Mouse (Mus musculus): Measurements from ENCODE around the gene Tvp23b. TPM values are rescaled to one million over a fixed set of nuclear protein-coding genes. Genes with fewer than 3 reads are reported as not detected.

Gene Tvp23b
- polyA plus RNA-seq, 1 experiment: 18.5 TPM

DNA sequence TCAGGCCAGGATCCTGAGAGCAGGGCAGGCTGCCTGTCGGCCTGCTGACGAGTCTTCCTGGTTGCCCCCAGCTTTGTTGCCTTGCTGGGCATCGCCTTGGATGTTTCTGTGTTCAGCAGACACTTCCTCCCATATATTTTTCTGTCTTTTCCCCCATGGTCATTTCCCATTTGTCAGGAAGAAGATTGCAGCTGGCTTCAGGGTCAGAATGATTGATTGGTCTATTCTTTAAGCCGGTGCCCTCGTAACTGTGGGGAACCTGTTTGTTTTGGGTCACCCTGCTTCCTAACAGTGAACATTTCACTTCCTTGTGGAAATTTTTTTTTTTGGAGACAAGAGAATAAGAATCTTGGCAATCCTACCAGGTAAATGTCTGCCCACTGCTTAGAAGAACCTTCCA lies 6.1 kb downstream of the Tvp23b start:
- WGBS: 67% methylated on average over 5 of the region's 5 CpGs
- DNase-seq (ENCODE audit: low read depth, low spot score): no peak

DNA sequence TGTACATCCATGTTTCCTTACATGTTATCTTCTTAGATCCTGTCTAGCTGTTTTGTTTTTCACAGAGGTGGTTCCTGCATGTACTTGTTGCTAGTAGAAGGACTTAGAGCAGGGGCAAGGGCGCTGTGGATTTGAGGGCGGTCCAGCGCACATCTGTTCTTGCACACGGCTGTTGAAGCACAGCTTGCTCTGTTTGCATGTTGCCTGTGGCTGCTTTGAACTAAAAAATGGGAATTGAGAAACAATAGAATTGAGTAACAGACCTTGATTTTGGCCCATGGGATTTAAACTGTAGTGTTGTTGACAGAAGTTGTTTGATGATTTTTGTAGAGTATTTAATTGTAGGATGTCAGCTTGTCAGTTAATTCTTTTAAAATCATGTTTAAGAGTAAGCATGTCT lies 11.5 kb downstream of the Tvp23b start:
- DNase-seq (ENCODE audit: low read depth, low spot score): no peak
- WGBS: 88% methylated on average over 4 of the region's 4 CpGs

DNA sequence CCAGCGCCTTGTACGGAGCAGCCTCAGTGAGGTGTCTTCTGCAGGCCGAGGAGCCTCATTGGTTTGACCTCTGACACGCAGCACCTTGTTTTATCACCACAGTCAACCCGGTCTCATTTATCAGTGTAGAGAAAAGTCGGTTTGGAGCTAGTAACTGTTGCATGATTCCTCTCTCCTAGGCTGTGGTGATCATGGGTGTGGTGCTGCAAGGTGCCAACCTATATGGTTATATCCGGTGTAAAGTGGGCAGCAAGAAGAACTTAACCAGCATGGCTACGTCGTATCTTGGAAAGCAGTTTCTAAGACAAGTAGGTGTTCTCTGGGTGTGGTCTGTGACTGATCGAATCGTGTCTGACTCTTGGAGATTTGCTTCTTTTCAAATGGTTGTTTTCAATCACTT lies 12.5 kb downstream of the Tvp23b start:
- WGBS: 85% methylated on average over 11 of the region's 11 CpGs
- no peak for DNase-seq (ENCODE audit: low read depth, low spot score)

DNA sequence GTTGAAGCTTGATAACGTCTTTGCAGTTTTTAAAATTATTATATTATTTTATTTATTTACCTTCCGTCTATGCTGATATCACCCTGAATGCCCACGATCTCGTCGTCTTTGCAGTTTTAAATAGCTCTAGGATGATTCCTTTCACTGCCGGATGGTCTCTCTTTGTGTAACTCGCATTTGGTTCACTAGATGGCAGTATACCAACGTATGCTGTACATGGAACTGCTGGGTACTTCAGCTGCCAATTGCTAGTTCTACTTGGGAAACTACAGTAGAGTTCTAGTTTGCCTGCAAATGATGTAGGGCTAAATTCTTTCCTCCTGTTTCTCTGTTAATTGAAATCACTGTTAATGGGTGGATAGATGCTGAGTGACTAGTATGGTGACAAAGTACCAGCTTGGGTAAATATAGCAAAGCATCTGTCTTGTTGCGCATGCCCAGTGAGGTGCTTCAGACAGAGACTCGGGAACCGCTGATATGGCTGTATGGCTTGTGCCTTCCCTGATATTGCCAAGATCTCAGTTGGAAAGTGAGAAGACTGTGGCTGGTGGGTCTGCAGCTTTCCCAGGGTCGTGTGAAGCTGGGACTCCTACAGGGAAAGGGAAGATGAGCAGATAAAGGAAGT lies 22.6 kb downstream of the Tvp23b start:
- peak; percentile 48 for DNase-seq (ENCODE audit: low read depth, low spot score)
- 26% methylated on average over 12 of the region's 12 CpGs for WGBS

DNA sequence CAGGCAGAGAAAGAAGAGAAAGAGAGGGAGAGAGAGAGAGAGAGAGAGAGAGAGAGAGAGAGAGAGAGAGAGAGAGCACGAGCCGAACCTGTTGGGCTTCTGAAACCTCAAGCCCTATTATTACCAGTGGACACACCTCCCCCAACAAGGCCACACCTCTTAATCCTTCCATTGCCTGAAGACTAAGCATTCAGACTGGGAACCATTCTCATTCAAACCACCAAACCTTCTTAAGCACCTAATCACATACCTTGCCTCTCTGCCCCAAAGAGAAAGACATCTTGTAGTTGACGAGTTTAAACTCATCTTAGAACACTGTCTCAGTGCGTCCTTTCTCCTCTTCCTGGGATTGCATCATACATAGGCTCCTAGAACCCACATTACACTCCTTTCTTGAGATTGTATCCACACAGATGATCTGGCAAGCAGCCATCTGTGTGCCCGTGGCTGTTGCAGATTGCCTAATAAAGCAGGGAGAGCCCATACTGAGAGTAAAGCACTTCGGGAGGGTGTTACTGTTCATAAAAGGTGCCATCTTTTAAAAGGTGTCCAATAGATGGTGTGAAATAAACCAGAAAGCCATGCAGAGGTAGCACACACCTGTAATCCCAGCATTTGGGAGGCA lies 24.7 kb downstream of the Tvp23b start:
- no peak for DNase-seq (ENCODE audit: low read depth, low spot score)
- WGBS: 28% methylated on average over 6 of the region's 6 CpGs

DNA sequence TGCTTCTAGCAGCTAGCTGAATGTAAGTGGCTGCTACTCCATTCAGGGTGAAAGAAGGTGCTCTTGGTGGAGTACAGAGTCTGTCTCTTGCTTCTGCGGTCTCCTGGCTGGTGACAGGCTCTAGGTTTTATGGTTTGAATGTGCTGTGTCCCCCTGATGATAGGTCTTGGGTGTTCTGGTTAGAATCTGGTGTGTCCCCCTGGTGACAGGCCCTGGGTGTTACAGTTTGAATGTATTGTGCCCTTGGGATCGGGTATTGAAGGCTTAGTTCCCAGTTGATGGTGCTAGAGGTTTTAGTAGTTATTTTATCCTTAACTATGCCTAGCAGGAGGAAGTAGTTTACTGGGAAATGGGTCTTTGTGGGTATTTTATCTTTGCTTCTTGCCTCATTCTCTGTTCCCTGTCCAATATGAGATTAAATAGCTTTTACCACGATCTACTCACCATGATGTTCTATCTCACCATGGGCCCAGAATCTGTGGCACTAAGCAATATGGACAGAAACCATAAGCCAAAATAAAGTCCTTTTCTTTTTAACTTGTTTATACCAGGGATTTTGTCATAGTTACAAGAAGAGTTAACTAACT lies 30.6 kb downstream of the Tvp23b start:
- no peak for DNase-seq (ENCODE audit: low read depth, low spot score)
- WGBS: 73% methylated on average over 3 of the region's 3 CpGs

DNA sequence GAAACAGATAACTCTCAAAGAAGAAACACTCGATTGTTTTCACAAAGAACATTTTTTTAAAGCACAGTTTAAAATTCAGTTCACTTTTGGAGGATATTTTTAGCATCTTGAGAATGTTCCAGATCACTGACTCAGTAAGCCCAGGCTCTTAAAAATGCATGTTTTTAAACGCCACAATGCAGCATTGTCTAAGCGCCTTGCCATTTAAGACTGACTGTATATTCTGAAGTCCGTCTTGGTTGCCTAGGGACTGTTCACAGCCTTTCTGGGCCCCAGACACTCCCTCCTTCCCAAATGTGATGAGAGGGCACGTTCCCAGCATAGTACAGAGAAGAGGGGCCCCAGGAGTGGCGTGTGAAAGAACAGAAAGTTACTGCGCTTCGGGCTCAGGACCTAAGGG lies 32.1 kb downstream of the Tvp23b start:
- WGBS: 56% methylated on average over 8 of the region's 8 CpGs
- DNase-seq (ENCODE audit: low read depth, low spot score): no peak

DNA sequence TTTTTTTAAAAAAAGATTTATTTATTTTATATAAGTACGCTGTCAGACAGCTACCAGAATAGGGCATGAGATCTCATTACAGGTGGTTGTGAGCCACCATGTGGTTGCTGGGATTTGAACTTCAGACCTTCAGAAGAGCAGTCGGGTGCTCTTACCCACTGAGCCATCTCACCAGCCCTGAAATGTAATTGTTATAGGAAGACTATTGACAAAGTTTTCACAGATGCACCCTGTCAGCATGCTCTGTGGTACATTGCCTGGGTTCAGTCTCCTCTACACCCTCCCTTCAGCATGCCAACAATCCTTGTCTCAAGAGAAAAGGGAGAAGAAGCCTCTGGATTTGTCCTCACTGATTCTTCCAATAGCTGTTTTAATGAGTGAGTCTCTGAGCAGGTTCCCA lies 33.9 kb downstream of the Tvp23b start:
- WGBS: 91% methylated on average over 2 of the region's 2 CpGs
- no peak for DNase-seq (ENCODE audit: low read depth, low spot score)

DNA sequence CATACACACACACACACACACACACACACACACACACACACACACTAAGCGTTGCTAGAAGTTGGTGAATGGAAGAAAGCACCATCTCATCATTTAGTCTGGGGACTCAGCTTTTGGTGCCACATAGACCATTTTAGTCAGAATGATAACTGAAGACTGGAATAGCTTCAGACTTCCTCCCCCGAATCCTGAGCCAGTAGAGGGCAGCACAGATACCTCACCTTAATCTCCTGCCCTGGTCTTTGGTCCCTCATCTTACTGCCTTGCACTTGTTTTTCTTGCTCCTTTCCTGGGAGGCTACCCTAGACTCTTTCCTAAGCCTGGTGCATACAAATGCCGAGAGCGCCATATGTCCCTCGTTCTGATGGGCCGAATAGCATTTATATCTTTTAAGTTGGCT lies 35.3 kb downstream of the Tvp23b start:
- 58% methylated on average over 6 of the region's 6 CpGs for WGBS
- no peak for DNase-seq (ENCODE audit: low read depth, low spot score)

DNA sequence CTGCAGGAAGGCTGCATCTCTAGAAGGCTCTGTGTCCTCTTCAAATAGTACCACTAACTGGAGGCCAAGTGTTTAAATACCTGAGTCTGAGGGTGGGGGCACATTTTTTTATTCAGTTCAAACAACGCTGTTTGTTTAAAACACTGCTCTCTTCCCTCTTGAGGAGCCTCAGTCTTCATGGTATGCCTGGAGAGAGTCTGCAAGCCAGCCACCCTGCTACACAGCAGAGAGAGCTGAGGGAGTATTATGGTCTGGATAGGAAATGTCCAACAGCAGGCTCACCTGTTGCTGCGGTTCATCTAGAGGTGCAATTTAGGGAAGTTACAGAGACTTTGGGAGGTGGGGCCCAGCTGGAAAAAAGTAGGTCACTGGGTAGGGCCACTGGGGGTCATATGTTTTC lies 36.2 kb downstream of the Tvp23b start:
- no peak for DNase-seq (ENCODE audit: low read depth, low spot score)
- 39% methylated on average over 2 of the region's 2 CpGs for WGBS

DNA sequence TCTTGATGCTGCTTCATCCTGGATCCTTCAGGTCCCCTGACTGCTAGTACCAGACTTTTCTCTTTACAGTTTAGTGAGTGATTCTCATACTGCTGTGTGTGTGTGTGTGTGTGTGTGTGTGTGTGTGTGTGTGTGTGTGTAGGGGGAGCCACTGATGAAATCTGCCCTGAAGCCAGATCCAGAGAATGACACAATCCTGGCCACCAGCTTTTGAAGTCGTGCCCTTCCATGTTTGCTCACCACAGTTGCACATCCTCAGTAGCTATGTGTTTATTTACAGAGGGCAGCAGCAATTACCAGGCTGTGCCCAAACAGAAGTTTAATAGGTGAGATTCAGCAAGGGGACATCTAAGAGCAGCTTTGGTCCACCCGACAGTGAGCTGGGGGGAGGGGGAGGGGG lies 37.5 kb downstream of the Tvp23b start:
- no peak for DNase-seq (ENCODE audit: low read depth, low spot score)
- WGBS: 15% methylated on average over 2 of the region's 2 CpGs

DNA sequence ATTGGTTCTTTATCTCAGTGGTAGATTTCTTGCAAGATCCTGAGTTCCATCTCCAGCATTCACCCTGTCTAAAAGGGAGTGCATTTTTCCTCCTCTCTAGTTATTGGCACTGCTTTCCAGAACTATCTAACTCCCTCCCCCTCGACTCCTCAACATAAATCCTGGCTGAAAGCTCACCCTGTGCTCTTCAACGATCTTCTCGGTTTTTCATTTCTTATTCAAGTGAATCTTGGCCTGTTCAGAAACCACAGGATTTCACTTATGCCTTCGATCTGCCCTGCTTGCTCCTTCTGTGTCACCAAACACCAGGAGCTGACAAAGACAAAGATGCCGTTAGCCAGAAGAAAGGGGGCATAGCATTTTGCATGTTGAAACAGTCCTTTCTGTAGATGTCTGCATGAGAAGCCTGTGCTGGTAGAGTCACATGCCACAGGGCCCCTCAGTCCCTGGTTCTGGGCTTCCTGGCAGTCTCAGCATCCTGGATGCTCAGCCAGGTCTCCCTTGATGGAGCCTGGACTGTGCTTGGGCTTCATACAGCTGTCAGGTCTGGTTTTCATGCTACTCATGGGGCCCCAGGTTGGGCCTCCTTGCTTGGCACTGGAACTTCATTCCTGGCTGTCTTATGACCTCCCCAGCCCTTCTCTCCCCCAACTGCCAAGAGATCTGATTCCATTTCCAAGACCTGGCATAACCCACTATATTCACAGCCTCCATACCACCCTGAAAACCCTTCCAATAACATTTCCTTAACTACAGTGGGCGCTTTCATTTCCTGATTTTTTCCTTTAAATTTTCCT lies 40.9 kb downstream of the Tvp23b start:
- 69% methylated on average over 6 of the region's 6 CpGs for WGBS
- no peak for DNase-seq (ENCODE audit: low read depth, low spot score)

DNA sequence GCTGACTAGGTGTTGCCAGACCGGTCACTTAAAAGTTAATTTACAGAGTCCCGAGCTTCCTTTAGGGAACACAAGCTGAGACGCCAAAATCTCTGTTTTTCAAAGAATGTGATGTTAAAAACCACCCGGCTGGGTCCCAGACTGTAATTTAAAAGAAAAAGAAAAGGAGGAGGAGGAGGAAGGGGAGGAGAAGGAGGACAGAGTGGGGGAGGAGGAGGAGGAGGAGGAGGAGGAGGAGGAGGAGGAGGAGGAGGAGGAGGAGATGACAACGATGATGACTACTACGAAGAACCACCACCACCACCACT lies 41.4 kb downstream of the Tvp23b start:
- no peak for DNase-seq (ENCODE audit: low read depth, low spot score)
- 26% methylated on average over 6 of the region's 6 CpGs for WGBS

DNA sequence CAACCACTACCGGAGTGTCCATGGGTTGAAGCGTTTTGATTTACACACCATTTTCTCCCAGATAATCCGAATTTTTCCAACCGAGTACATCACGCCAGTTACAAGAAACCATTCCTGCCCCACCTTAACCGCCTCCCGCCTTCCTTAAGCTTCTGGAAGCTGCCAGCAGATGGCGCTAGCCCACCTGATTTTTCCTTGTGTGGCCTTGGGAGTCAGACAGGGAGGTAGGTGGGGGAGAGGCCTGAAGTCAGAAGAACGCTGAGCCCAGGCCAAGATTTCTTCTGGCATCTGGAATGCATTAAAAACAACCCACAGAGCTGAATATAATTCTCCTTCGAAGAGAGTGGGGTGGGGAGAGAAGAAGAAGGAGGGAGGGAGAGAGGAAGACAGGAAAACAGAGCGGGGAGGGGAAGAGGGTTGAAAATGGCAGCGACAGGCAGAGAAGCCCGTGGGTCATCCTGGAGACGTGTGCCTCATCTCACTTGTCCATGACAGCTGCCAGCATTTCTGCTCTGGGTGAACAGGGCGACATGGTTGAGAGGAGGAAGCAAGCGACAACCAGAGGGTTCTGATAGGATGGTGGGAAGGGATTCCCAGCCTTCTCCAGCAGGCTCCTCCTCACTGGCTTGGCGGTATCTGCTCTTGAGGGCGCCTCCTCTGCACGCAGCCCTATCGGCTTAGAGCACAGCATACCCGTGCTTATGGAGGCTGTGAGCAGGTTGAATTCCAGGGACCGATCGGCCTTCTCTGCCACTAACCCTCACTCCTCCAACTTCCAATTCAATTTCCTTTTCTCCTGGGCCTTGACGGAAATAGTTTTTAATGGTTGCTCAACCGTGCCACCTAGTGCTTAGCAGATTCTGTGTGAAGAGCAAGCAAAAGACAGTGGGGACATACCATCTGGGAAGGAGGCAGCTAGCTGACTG lies 42.1 kb downstream of the Tvp23b start:
- 37% methylated on average over 25 of the region's 25 CpGs for WGBS
- DNase-seq (ENCODE audit: low read depth, low spot score): peak; percentile 89

DNA sequence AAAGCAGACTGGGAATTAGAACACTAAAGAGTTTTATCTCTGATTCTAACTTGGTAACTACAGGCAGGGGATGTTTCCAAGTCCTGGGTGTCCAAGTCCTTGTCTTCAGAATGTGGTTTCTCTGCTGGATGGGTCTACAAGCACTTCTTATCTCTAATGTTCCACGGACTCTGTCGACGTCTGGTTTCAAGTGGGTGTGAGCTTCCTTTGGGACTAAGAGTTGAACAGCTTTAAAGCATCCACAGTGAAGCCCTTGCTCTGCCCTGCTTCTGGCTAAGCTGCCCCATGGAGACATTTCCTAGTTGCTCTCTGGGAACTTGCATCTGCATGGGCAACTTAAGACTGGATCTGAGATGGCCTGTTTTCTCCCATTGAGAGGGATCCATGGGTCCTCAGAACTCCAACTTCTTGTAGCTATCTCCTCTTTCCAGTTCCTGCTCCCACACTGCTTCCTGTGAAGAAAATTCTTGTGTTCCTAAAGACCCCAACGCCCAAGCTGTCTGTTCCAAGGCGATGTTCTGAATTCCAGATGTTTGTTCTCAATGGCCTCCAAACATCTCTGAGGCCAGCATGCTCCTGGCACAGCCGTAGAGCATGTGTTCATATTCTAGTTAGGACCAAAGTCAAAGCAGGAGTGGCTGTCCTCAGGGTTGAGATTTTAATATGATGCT lies 45.0 kb downstream of the Tvp23b start:
- DNase-seq (ENCODE audit: low read depth, low spot score): no peak
- WGBS: 76% methylated on average over 6 of the region's 6 CpGs

DNA sequence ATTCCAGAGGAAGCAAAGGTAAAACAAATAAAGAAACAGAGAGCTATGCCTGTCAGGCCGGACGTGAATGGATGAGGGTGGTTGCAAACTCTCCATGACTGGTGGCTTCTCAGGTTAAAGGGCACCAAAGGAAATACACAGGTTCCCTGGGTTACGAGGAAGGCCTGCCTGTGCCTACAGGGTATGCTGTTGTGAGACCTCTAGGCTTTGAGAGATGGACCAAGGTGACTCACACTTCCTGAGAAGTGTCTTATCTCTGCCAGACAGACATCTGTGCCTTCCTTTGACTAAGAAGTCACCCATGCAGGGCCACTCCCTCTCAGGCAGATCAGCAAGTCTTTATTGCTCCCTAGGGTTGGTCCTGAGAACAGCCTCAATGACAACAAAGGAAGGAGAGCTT lies 50.5 kb downstream of the Tvp23b start:
- DNase-seq (ENCODE audit: low read depth, low spot score): peak; percentile 38
- 28% methylated on average over 3 of the region's 3 CpGs for WGBS

DNA sequence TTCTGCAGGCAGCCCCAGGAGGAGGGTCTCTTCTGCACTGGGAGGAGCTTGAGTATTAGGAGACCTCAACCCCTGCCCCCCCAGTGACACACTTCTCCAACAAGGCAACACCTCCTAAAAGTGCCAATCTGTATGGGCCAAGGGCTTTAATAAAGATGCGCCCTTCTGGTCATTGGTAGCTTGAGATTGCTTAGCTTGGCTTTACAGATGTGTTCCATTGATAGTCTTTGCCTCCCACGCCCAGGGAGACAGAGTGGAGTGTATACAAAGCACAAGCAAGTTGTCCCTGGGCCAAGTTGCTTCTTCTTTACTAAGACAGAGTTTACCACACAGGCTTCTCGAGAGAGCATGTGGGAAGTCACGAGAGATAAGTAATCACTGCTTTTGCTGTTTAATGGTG lies 51.3 kb downstream of the Tvp23b start:
- DNase-seq (ENCODE audit: low read depth, low spot score): no peak
- 73% methylated on average over 4 of the region's 4 CpGs for WGBS

DNA sequence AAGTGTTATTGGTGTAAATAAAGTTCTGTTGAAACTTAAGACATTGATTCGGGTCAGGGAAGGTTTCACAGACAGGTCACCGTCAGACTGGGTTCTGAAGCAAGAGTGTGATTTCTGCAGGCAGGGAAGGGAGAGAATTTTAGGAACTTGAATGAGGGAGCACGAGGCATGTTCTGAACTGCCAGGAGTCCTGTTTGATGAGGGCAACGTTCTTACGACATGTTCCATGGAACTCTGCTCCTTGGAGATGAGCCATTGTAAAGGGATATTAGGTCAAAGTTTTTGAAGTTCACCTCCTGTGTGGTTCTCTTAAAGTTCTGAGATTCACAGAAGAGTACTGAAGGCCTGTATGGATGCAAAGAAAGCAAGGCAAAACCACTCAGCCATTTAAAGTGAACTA lies 51.9 kb downstream of the Tvp23b start:
- no peak for DNase-seq (ENCODE audit: low read depth, low spot score)
- 61% methylated on average over 5 of the region's 5 CpGs for WGBS

DNA sequence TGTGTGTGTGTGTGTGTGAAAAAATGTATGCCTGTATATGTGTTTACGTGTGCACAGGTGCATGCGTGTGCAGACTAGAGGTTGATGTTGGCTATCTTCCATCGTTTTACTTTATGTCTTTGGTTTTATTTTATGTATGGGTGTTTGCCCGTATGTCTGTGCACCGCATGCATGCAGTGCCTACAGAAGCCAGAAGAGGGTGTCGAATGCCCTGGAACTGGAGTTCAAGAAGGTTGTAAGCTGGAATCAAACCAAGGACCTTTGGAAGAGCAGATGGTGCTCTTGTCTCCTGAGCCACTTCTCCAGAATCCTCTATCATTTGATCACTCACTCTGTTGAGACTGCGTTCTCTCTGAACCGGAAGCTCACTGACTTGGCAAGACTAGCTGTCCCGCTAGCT lies 53.8 kb downstream of the Tvp23b start:
- DNase-seq (ENCODE audit: low read depth, low spot score): no peak
- WGBS: 91% methylated on average over 9 of the region's 9 CpGs

Data from large intestine, adult 2 months (tissue).